Mouse (Mus musculus) midbrain, postnatal 0 days (tissue): ENCODE data around the gene Gucy2e. TPM values are rescaled to one million over a fixed set of nuclear protein-coding genes. Genes with fewer than 3 reads are reported as not detected.

ENCODE experiments used
- ATAC-seq: fragments of 200-750 bp; cut with Nextera tagmentation; 2 replicates; pipeline ENCODE4 v1.8.0; 2017; ENCODE audit warnings: moderate number of reproducible peaks, mild to moderate bottlenecking, moderate TSS enrichment, moderate library complexity; ENCODE audit not compliant: low FRiP score
- DNase-seq: peaks from one replicate; pipeline ENCODE4 v3.0.0-alpha.2; 2015; ENCODE audit warnings: low spot score
- H3K27ac ChIP-seq: fragments of 300-500 bp; sonication (generic); 2 replicates; pipeline ENCODE4 v1.5.1; 2014; ENCODE audit warnings: low read depth, mild to moderate bottlenecking, low read length, mixed read lengths
- H3K27me3 ChIP-seq: fragments of 300-500 bp; sonication (generic); 2 replicates; pipeline ENCODE4 v1.6.1; 2014; ENCODE audit warnings: low read length, control low read depth, mixed read lengths; ENCODE audit not compliant: insufficient read depth
- H3K36me3 ChIP-seq: fragments of 300-500 bp; sonication (generic); 2 replicates; pipeline ENCODE4 v1.6.1; 2014; ENCODE audit warnings: low read length, control low read depth, mixed read lengths; ENCODE audit not compliant: insufficient read depth
- H3K4me1 ChIP-seq: fragments of 300-500 bp; sonication (generic); 2 replicates; pipeline ENCODE4 v1.6.1; 2014; ENCODE audit warnings: mild to moderate bottlenecking, control low read depth, antibody characterized with exemption, low read length, mixed read lengths; ENCODE audit not compliant: insufficient read depth
- H3K4me2 ChIP-seq: fragments of 300-500 bp; sonication (generic); 2 replicates; pipeline ENCODE4 v1.6.1; 2014; ENCODE audit warnings: low read depth, mild to moderate bottlenecking, low read length, mixed read lengths; ENCODE audit not compliant: poor library complexity, severe bottlenecking
- H3K4me3 ChIP-seq: fragments of 300-500 bp; sonication (generic); 2 replicates; pipeline ENCODE4 v1.5.1; 2014; ENCODE audit warnings: low read depth, mild to moderate bottlenecking, low read length, moderate library complexity
- H3K9ac ChIP-seq: fragments of 300-500 bp; sonication (generic); replicated peaks from 2 replicates; pipeline ENCODE4 v1.6.1; 2014; ENCODE audit warnings: mild to moderate bottlenecking, low read length, moderate library complexity, mixed read lengths; ENCODE audit not compliant: poor library complexity, severe bottlenecking
- H3K9me3 ChIP-seq: fragments of 300-500 bp; sonication (generic); 2 replicates; pipeline ENCODE4 v1.6.1; 2016; ENCODE audit warnings: low read length, control low read depth
- CTCF ChIP-seq: IDR thresholded peaks from 2 replicates; pipeline ENCODE4 v1.5.1; 2016; ENCODE audit warnings: antibody characterized with exemption, mild to moderate bottlenecking
- WGBS: fragments of 180-500 bp; shearing (Covaris S2); extraction: QIAGEN DNeasy Blood & Tissue Kit; methylation state at CpG from one replicate; pipeline ENCODE4 v1.1.7; 2014; 5-methylcytosine and 5-hydroxymethylcytosine counted together
- polyA plus RNA-seq: library from polyadenylated mRNA; unstranded; fragments of >200 nt; fragmentation: Nextera tagmentation; extraction: Ambion mirVana; gene quantifications from 2 replicates; pipeline ENCODE4 v1.2.1, GENCODE M21; 2015
- total RNA-seq: library from RNA; depleted of rRNA; stranded (reverse); fragments of >200 nt; gene quantifications from 2 replicates; pipeline ENCODE4 v1.2.3, GENCODE M21; 2014

Gene Gucy2e
- total and polyA plus RNA-seq, 2 experiments from 2014 or later = 1.0 to 1.4 TPM

DNA sequence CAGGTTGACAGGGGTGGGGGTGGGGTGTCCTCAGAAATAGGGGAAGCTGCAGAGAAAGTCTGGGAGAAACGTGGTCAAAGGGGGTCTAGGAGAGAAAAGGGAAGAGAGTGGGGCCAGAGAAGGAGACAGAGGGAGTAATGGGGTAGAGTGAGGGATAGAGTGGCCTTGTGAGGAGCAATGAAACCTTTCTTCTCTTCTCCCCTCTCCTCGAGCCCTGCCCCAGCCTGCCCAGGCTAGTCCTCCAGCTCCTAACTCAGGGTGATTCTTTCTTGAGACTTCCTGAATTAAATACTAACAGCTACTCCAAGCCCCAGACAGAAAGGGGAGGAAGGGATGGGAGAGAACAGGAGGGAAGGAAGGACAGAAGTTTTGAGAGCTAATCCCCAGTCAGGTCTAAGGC lies 18.2 kb downstream of the Gucy2e start:
- TF ChIP-seq CTCF = no peak
- Histone ChIP-seq H3K9ac (no peak overlapping the region), H3K36me3 (no peaks in the 10 kb centered on the region), H3K27ac (no peak overlapping the region), H3K27me3 (no peaks in the 10 kb centered on the region), H3K4me2 (no peak overlapping the region), H3K9me3 (no peaks in the 10 kb centered on the region), H3K4me1 (no peaks in the 10 kb centered on the region), H3K4me3 (no peak overlapping the region)
- DNase-seq = no peak
- 69% methylated on average over 2 of the region's 2 CpGs for WGBS
- no peak for ATAC-seq

DNA sequence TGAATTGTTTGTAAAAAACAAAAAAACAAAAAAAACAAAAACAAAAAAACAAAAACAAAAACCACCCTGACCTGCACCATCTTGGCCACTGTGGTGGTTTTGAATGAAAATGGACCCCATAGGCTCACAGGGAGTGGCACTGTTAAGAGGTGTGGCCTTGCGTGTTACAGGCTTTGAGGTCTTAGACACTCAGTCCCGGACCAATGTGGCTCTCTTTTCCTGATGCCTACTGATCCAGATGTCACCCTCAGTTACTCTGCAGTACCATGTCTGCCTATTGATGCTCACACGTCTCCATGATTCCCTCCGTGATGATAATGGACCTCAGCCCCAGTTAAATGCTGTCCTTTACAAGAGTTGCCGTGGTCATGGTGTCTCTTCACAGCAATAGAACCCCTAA lies 19.4 kb downstream of the Gucy2e start:
- no peak for TF ChIP-seq CTCF

DNA sequence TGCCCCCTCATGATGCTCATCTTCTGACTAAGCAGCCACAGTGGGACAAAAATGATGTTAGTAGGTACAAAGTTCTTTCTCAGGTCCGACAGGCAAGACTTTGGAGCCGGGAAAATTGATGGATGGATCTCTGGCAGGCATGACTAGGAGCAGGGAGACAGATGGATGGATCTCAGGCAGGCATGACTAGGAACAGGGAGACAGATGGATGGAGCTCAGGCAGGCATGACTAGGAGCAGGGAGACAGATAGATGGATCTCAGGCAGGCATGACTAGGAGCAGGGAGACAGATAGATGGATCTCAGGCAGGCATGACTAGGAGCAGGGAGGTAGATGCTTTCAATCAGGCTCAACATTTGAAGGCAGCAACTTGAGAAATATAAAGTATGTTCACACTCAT lies 25.4 kb downstream of the Gucy2e start:
- Histone ChIP-seq H3K27ac (no peak overlapping the region; the same call in 1 of the 2 replicates), H3K27me3 (no peaks in the 10 kb centered on the region), H3K9ac (peak overlapping the region; percentile 51; the same call in 1 of the 2 replicates), H3K9me3 (no peaks in the 10 kb centered on the region), H3K36me3 (no peaks in the 10 kb centered on the region), H3K4me1 (no peaks in the 10 kb centered on the region), H3K4me3 (peak overlapping the region; percentile 41), H3K4me2 (peak overlapping the region; percentile 49)
- WGBS = 27% methylated on average over 2 of the region's 2 CpGs
- ATAC-seq (0 out of 2 replicates have a peak, but pooled peaks have one; percentile 23), DNase-seq (peak; percentile 79)
- no peak for TF ChIP-seq CTCF

More for the DNA sequence above, 19.4 kb downstream of the Gucy2e start:
- H3K9ac ChIP-seq = no peak overlapping the region
- H3K9me3 ChIP-seq = no peaks in the 10 kb centered on the region
- no peak overlapping the region for H3K4me2 ChIP-seq
- DNase-seq = no peak
- no peak for ATAC-seq
- H3K27ac ChIP-seq = no peak overlapping the region
- H3K27me3 ChIP-seq = no peaks in the 10 kb centered on the region
- WGBS = 87% methylated on average over 5 of the region's 5 CpGs
- H3K4me1 ChIP-seq = no peaks in the 10 kb centered on the region
- H3K36me3 ChIP-seq = no peaks in the 10 kb centered on the region
- no peak overlapping the region for H3K4me3 ChIP-seq

DNA sequence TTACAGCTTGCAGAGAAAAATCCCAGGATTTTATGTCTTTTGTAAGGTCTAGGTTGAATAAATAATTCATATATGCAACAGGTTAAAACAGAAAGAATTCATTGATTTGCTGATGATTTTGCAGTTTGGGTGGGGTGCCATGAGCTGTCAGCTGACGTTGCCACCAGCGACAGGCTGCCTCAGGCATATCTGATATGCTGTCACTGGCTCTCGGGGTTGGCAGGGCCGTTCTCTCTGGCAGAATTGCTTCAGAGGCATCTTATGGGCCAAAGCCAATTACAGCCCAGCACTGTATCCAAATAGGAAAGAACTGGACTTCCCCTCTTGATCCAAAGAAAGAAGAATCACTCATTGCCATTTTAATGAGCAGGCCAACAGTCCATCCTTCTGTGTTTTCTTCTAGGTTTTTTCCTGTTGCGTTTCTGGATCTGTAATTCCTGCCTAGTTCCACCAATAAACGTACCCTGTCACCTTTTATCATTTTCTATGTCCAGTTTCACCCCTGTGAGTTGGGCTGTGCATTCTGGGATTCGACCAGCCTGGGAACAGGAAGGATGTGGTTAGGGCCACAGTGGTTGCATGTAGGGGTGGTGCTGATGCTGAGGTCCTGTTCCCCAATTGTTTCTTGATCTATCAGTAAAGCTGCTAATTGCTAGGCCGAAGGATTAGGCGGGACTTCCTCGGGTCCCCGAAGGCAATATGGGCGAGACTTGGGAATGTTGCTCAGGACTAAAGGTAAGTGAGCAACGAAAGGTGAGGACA lies 34.2 kb downstream of the Gucy2e start:
- Histone ChIP-seq H3K9ac (no peak overlapping the region), H3K4me2 (no peak overlapping the region), H3K4me3 (no peak overlapping the region), H3K27me3 (peaks cover 3% of the 10 kb centered on the region; the same call in 1 of the 2 replicates), H3K9me3 (no peaks in the 10 kb centered on the region), H3K27ac (no peak overlapping the region), H3K4me1 (no peaks in the 10 kb centered on the region), H3K36me3 (no peaks in the 10 kb centered on the region)
- TF ChIP-seq CTCF = no peak
- DNase-seq (no peak), ATAC-seq (no peak)
- 80% methylated on average over 13 of the region's 13 CpGs for WGBS

DNA sequence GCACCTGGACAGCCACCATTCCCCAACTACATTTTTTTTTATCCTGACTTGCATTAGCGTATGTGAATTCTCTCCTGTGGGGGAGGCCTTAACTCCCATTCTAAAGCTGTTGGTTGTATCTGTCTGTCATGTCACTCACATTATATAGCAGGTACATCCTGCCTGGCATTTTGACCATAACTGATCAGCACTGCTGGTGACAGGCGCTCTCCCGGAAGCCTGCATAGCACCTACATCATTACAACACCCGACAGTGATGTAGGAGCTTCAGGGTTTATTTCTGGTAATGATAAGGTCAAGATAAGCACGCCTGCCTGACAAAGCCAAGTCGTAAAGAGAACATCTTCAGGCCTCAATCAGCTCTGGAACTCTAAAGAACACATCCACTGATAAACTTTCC lies 36.6 kb downstream of the Gucy2e start:
- H3K9ac ChIP-seq = no peak overlapping the region
- ATAC-seq (no peak), DNase-seq (no peak)
- 82% methylated on average over 6 of the region's 6 CpGs for WGBS
- H3K36me3 ChIP-seq = no peaks in the 10 kb centered on the region
- H3K4me1 ChIP-seq = peaks cover 5% of the 10 kb centered on the region; the same call in 1 of the 2 replicates
- no peak overlapping the region for H3K27ac ChIP-seq
- peaks cover 12% of the 10 kb centered on the region; the same call in 1 of the 2 replicates for H3K27me3 ChIP-seq
- H3K4me3 ChIP-seq = no peak overlapping the region
- no peak overlapping the region for H3K4me2 ChIP-seq
- H3K9me3 ChIP-seq = no peaks in the 10 kb centered on the region
- TF ChIP-seq CTCF = no peak

DNA sequence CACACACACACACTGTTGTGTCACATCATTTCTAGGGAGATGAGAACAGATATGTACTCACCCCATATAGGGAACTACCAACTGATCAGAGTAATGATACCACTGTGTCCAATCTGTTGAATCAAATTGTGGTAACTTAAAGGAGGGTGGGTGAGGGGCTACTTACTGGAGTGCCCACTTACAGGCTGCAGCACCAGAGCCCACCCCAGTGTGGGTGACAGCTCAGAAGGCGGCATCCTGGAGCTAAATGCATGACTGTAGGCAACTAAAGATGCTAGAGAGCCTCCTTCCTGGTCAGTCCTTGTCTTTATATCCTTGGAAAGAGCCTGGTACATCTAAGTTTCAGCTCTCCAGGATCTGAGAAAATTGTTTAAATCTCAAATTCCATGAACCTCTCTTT lies 37.6 kb downstream of the Gucy2e start:
- TF ChIP-seq CTCF = no peak
- Histone ChIP-seq H3K4me1 (peaks cover 5% of the 10 kb centered on the region; the same call in 1 of the 2 replicates), H3K4me2 (no peak overlapping the region), H3K4me3 (no peak overlapping the region), H3K27ac (no peak overlapping the region), H3K36me3 (no peaks in the 10 kb centered on the region), H3K9ac (no peak overlapping the region), H3K27me3 (peaks cover 12% of the 10 kb centered on the region; the same call in 1 of the 2 replicates), H3K9me3 (no peaks in the 10 kb centered on the region)
- DNase-seq (no peak), ATAC-seq (no peak)
- WGBS = 85% methylated on average over 1 of the region's 1 CpGs
